Mouse (Mus musculus) liver, adult 2 months (tissue): ENCODE data around the gene Prss8. TPM values are rescaled to one million over a fixed set of nuclear protein-coding genes. Genes with fewer than 3 reads are reported as not detected.
"Not testable (repeated sequence)": the region's sequence is repeated elsewhere in the genome, so short reads cannot be mapped to it uniquely, and the experiment has no call there.

Experiments used
- DNase-seq: peaks from one replicate; pipeline ENCODE4 v3.0.0-alpha.2; 2011; ENCODE audit warnings: low read depth, low spot score; ENCODE audit errors: extremely low read depth
- H3K27ac ChIP-seq: fragments of 200-500 bp; replicated peaks from 2 replicates; pipeline ENCODE4 v1.5.1; 2012; ENCODE audit warnings: low read depth, mild to moderate bottlenecking, control low read depth, inconsistent platforms, low read length; ENCODE audit not compliant: insufficient read depth
- H3K27me3 ChIP-seq: fragments of 200-500 bp; 2 replicates; pipeline ENCODE4 v1.6.1; 2012; ENCODE audit warnings: mild to moderate bottlenecking, moderate library complexity, low read length, inconsistent platforms; ENCODE audit not compliant: control insufficient read depth, insufficient read depth
- H3K36me3 ChIP-seq: fragments of 200-500 bp; 2 replicates; pipeline ENCODE4 v1.6.1; 2012; ENCODE audit warnings: low read length, inconsistent platforms; ENCODE audit not compliant: control insufficient read depth, insufficient read depth
- H3K4me1 ChIP-seq: fragments of 200-500 bp; 2 replicates; pipeline ENCODE4 v1.6.1; 2011; ENCODE audit warnings: low read length; ENCODE audit not compliant: control insufficient read depth, insufficient read depth
- H3K4me3 ChIP-seq: fragments of 200-500 bp; 2 replicates; pipeline ENCODE4 v1.5.1; 2011; ENCODE audit warnings: low read depth, mild to moderate bottlenecking, control low read depth, low read length, moderate library complexity; ENCODE audit not compliant: insufficient read depth
- H3K79me2 ChIP-seq: fragments of 200-500 bp; 2 replicates; pipeline ENCODE4 v1.6.1; 2012; ENCODE audit warnings: inconsistent platforms, mild to moderate bottlenecking, low read length, moderate library complexity; ENCODE audit not compliant: control insufficient read depth, insufficient read depth
- H3K9ac ChIP-seq: fragments of 200-500 bp; 2 replicates; pipeline ENCODE4 v1.6.1; 2012; ENCODE audit warnings: low read depth, mild to moderate bottlenecking, control low read depth, inconsistent platforms, low read length
- CTCF ChIP-seq: fragments of 200-500 bp; IDR thresholded peaks from 2 replicates; pipeline ENCODE4 v1.5.1; 2011; ENCODE audit warnings: low read depth, low read length, control low read depth
- POLR2A ChIP-seq: fragments of 200-500 bp; IDR thresholded peaks from 2 replicates; pipeline ENCODE4 v1.6.1; 2011; ENCODE audit warnings: low read length, control low read depth; ENCODE audit not compliant: insufficient read depth; ENCODE audit errors: extremely low read depth
- WGBS: fragments of 180-500 bp; shearing (Covaris S2); methylation state at CpG from one replicate; pipeline ENCODE4 v1.1.7; 2018; 5-methylcytosine and 5-hydroxymethylcytosine counted together
- polyA plus RNA-seq: library from polyadenylated mRNA; depleted of rRNA; stranded (reverse); fragments of >200 nt; gene quantifications from 2 replicates; pipeline ENCODE4 v1.2.3, GENCODE M21; 2012
- total RNA-seq: library from RNA; depleted of rRNA; stranded (reverse); fragments of >200 nt; gene quantifications from 2 replicates; pipeline ENCODE4 v1.2.3, GENCODE M21; 2014

Gene Prss8
- total and polyA plus RNA-seq, 2 experiments: 2.9 to 8.6 TPM

- Histone ChIP-seq H3K27ac (peak overlapping the region; percentile 29), H3K27me3 (no peaks in the 10 kb centered on the region), H3K79me2 (peaks cover 16% of the 10 kb centered on the region; the same call in 1 of the 2 replicates), H3K4me3 (peak overlapping the region; percentile 93), H3K4me1 (peaks cover 10% of the 10 kb centered on the region), H3K36me3 (peaks cover 15% of the 10 kb centered on the region), H3K9ac (peak overlapping the region; percentile 68)
- DNase-seq: no peak
- WGBS: 29% methylated on average over 10 of the region's 10 CpGs
- TF ChIP-seq POLR2A: no peak
- TF ChIP-seq CTCF: no peak
Observed at GRCm38 (mm10) chr7:127966371-127966918, 36.5 kb upstream of the Prss8 start.

- Histone ChIP-seq H3K9ac (no peak overlapping the region), H3K4me3 (no peak overlapping the region), H3K27ac (no peak overlapping the region), H3K27me3 (no peaks in the 10 kb centered on the region), H3K4me1 (no peaks in the 10 kb centered on the region), H3K79me2 (no peaks in the 10 kb centered on the region), H3K36me3 (no peaks in the 10 kb centered on the region)
- TF ChIP-seq POLR2A (no peak), CTCF (no peak)
- DNase-seq: no peak
- 67% methylated on average over 5 of the region's 5 CpGs for WGBS
Observed at GRCm38 (mm10) chr7:127959364-127959763, 29.5 kb upstream of the Prss8 start.

GRCm38 (mm10) chr7:127952864-127953581 is 23.1 kb upstream of the Prss8 start:
- Histone ChIP-seq H3K36me3 (no peaks in the 10 kb centered on the region), H3K27me3 (no peaks in the 10 kb centered on the region), H3K4me3 (no peak overlapping the region), H3K9ac (no peak overlapping the region), H3K27ac (no peak overlapping the region), H3K4me1 (no peaks in the 10 kb centered on the region), H3K79me2 (no peaks in the 10 kb centered on the region)
- 64% methylated on average over 13 of the region's 13 CpGs for WGBS
- DNase-seq: no peak
- TF ChIP-seq CTCF: no peak
- no peak for TF ChIP-seq POLR2A

- no peak for TF ChIP-seq POLR2A
- TF ChIP-seq CTCF: no peak
- no peak within 1 kb of the TSS for H3K27ac ChIP-seq
- no peaks in the 10 kb centered on the region for H3K4me1 ChIP-seq
- no peaks in the 10 kb centered on the region for H3K36me3 ChIP-seq
- no peak for DNase-seq
- no peak within 1 kb of the TSS for H3K9ac ChIP-seq
- 84% methylated on average over 6 of the region's 6 CpGs for WGBS
- H3K79me2 ChIP-seq: no peaks in the 10 kb centered on the region
- peaks cover 2% of the 10 kb centered on the region; the same call in 1 of the 2 replicates for H3K27me3 ChIP-seq
- no peak within 1 kb of the TSS for H3K4me3 ChIP-seq
Observed at GRCm38 (mm10) chr7:127946470-127947023, 16.6 kb upstream of the Prss8 start, which contains the start of gene Prss36. TSS of gene Prss36 (minus strand) at chr7:127946725.

- DNase-seq: no peak
- TF ChIP-seq CTCF (no peak), POLR2A (no peak)
Observed at GRCm38 (mm10) chr7:127944614-127945013, 14.7 kb upstream of the Prss8 start.

GRCm38 (mm10) chr7:127942097-127942496 is 12.2 kb upstream of the Prss8 start:
- 61% methylated on average over 2 of the region's 2 CpGs for WGBS
- not testable (repeated sequence) for H3K27me3 ChIP-seq, H3K4me3 ChIP-seq, H3K4me1 ChIP-seq, DNase-seq, H3K36me3 ChIP-seq, H3K9ac ChIP-seq, H3K27ac ChIP-seq, H3K79me2 ChIP-seq

More at GRCm38 (mm10) chr7:127944614-127945013, 14.7 kb upstream of the Prss8 start:
- peaks cover 2% of the 10 kb centered on the region; the same call in 1 of the 2 replicates for H3K27me3 ChIP-seq
- WGBS: 17% methylated on average over 23 of the region's 23 CpGs
- no peaks in the 10 kb centered on the region for H3K4me1 ChIP-seq
- no peaks in the 10 kb centered on the region for H3K36me3 ChIP-seq
- no peaks in the 10 kb centered on the region for H3K79me2 ChIP-seq
- H3K4me3 ChIP-seq: no peak overlapping the region
- H3K9ac ChIP-seq: no peak overlapping the region
- no peak overlapping the region for H3K27ac ChIP-seq
